Mouse (Mus musculus): ENCODE data around the gene Zfp536. TPM values are rescaled to one million over a fixed set of nuclear protein-coding genes. Genes with fewer than 3 reads are reported as not detected.
"Not testable (repeated sequence)": the region's sequence is repeated elsewhere in the genome, so short reads cannot be mapped to it uniquely, and the experiment has no call there.

Zfp536 gene
- total RNA-seq, 2 experiments from 2014 or later = 0.81 to 1.0 TPM

GRCm38 (mm10) chr7:37704464-37704863, 69.0 kb downstream of the Zfp536 start:
- DNase-seq = no peak
- intact Hi-C loops (cut with DNase I) = no loop called here

- intact Hi-C loops (cut with DNase I); DNase-seq: not testable (repeated sequence)
Observed at GRCm38 (mm10) chr7:37697378-37697777, 76.1 kb downstream of the Zfp536 start.

- DNase-seq = no peak
- intact Hi-C loops (cut with DNase I) = no loop called here
Observed at GRCm38 (mm10) chr7:37695066-37695465, 78.4 kb downstream of the Zfp536 start.

GRCm38 (mm10) chr7:37690606-37691005, 82.8 kb downstream of the Zfp536 start:
- intact Hi-C loops (cut with DNase I) = no loop called here
- DNase-seq = no peak

GRCm38 (mm10) chr7:37689561-37690305, 83.7 kb downstream of the Zfp536 start:
- intact Hi-C loops (cut with DNase I) = no loop called here
- DNase-seq = no peak

GRCm38 (mm10) chr7:37689107-37689511, 84.3 kb downstream of the Zfp536 start:
- DNase-seq = no peak
- intact Hi-C loops (cut with DNase I) = no loop called here

- DNase-seq = no peak
- intact Hi-C loops (cut with DNase I) = no loop called here
Observed at GRCm38 (mm10) chr7:37686366-37686765, 87.1 kb downstream of the Zfp536 start.

GRCm38 (mm10) chr7:37685247-37685646, 88.2 kb downstream of the Zfp536 start:
- no peak for DNase-seq
- intact Hi-C loops (cut with DNase I) = no loop called here

GRCm38 (mm10) chr7:37681335-37681734, 92.1 kb downstream of the Zfp536 start:
- no peak for DNase-seq
- intact Hi-C loops (cut with DNase I) = no loop called here

GRCm38 (mm10) chr7:37663676-37664365, 109.6 kb downstream of the Zfp536 start:
- intact Hi-C loops (cut with DNase I) = no loop called here
- no peak for DNase-seq

- DNase-seq = no peak
- intact Hi-C loops (cut with DNase I) = no loop called here
Observed at GRCm38 (mm10) chr7:37648671-37649070, 124.8 kb downstream of the Zfp536 start.

- intact Hi-C loops (cut with DNase I) = no loop called here
- DNase-seq = no peak
Observed at GRCm38 (mm10) chr7:37647917-37648615, 125.4 kb downstream of the Zfp536 start.

- no peak for DNase-seq
- intact Hi-C loops (cut with DNase I) = no loop called here
Observed at GRCm38 (mm10) chr7:37639740-37640397, 133.6 kb downstream of the Zfp536 start.

GRCm38 (mm10) chr7:37634812-37635211, 138.6 kb downstream of the Zfp536 start:
- intact Hi-C loops (cut with DNase I) = no loop called here
- DNase-seq = no peak

GRCm38 (mm10) chr7:37630410-37630809, 143.0 kb downstream of the Zfp536 start:
- intact Hi-C loops (cut with DNase I) = no loop called here
- no peak for DNase-seq

GRCm38 (mm10) chr7:37627897-37628510, 145.4 kb downstream of the Zfp536 start:
- intact Hi-C loops (cut with DNase I) = loop anchor here (10.0 kb wide), 1 partner anchor 137 kb away; no protein-coding TSS in a partner anchor
- no peak for DNase-seq

GRCm38 (mm10) chr7:37625758-37626157, 147.7 kb downstream of the Zfp536 start:
- intact Hi-C loops (cut with DNase I) = loop anchor here (10.0 kb wide), 1 partner anchor 139 kb away; no protein-coding TSS in a partner anchor
- no peak for DNase-seq

- DNase-seq = no peak
- intact Hi-C loops (cut with DNase I) = loop anchor here (10.0 kb wide), 1 partner anchor 140 kb away; no protein-coding TSS in a partner anchor
Observed at GRCm38 (mm10) chr7:37624759-37625340, 148.6 kb downstream of the Zfp536 start.

- intact Hi-C loops (cut with DNase I) = loop anchor here (10.0 kb wide), 1 partner anchor 141 kb away; no protein-coding TSS in a partner anchor
- DNase-seq = peak; percentile 36 to 40
Observed at GRCm38 (mm10) chr7:37623903-37624758, 149.3 kb downstream of the Zfp536 start.

All from gastrocnemius, postnatal 36 days (tissue).